Mouse (Mus musculus): Measurements from ENCODE around the gene Ppm1h.

GRCm38 (mm10) chr10:122789648-122790170, 111.1 kb downstream of the Ppm1h start:
- TF ChIP-seq TCF3 (IDR thresholded peaks at IDR 0.05; ENCODE audit: insufficient read length, low read depth) = no peak
- TF ChIP-seq MAX (IDR thresholded peaks at IDR 0.05; ENCODE audit: low read depth) = no peak
- no peak for TF ChIP-seq POLR2AphosphoS2 (IDR thresholded peaks at IDR 0.05; ENCODE audit: insufficient read length, low read depth)
- TF ChIP-seq POLR2A (IDR thresholded peaks at IDR 0.05; ENCODE audit: insufficient read length, low read depth) = no peak
- no peak for TF ChIP-seq MYOG (IDR thresholded peaks at IDR 0.05; ENCODE audit: control insufficient read depth in 1 of 3, insufficient read depth in 1 of 3, insufficient read length in 2 of 3, low read depth in 2 of 3)
- no peak for TF ChIP-seq USF1 (IDR thresholded peaks at IDR 0.05; ENCODE audit: low read depth)

All from myocyte (in vitro differentiated cells).